Mouse (Mus musculus) layer of hippocampus, postnatal 36 days (tissue): ENCODE data around the gene Map2k6. TPM values are rescaled to one million over a fixed set of nuclear protein-coding genes. Genes with fewer than 3 reads are reported as not detected.

ENCODE experiments used
- DNase-seq, 2 experiments: peaks; one replicate each; pipeline ENCODE4 v3.0.0; 2022
- total RNA-seq, 2 experiments: library from RNA; stranded (reverse); gene quantifications; 2 replicates each; pipeline ENCODE4 v1.2.3; 2021

Gene Map2k6
- total RNA-seq, 2 experiments from 2014 or later, result 32.4 to 35.5 TPM

GRCm38 (mm10) chr11:110566307-110566706 lies 167.4 kb downstream of the Map2k6 start:
- no peak for DNase-seq

- DNase-seq, result peak; percentile 19 to 34
These were observed 173.6 kb downstream of the Map2k6 start for GRCm38 (mm10) chr11:110572548-110572947.

Other genes starting within 250 kb of the Map2k6 start
- gene Abca9, start 230.9 kb upstream of the Map2k6 start, total RNA-seq, result 1 to 10 TPM; 6.3 to 7.0 TPM
- gene Abca6, start 147.3 kb upstream of the Map2k6 start, total RNA-seq, result 1 to 10 TPM; 1.2 to 1.5 TPM
- 10 to 100 TPM; 35.2 to 39.9 TPM for gene Abca5, start 61.4 kb upstream of the Map2k6 start, total RNA-seq